Mouse (Mus musculus): ENCODE measurements around the gene Yaf2. TPM values are rescaled to one million over a fixed set of nuclear protein-coding genes. Genes with fewer than 3 reads are reported as not detected.

Gene Yaf2
- total RNA-seq, 2 experiments from 2014 or later, result 22.9 to 28.2 TPM

DNA sequence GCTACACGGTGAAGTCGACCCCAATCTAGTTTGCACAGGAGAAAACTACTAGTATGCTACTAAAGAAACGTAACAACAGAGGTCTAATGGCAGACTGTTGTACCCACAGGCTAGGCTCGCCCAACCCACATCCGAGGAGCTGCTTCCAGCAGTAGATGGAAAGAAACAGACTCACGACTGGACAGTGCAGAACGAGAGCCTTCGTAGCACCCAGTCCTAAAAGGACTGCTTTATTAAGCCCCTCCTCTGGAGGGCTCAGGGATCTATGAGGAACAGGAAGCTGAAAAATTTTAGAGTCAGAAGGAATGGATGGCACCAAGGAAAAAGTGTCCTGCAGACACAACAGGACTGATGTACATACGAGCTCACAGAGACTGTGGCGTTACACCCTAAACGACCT lies 42.3 kb downstream of the Yaf2 start:
- peak; percentile 15; the same call in 1 of the 2 replicates for ATAC-seq (replicated peaks; ENCODE audit: low FRiP score, low TSS enrichment, poor library complexity, severe bottlenecking)

DNA sequence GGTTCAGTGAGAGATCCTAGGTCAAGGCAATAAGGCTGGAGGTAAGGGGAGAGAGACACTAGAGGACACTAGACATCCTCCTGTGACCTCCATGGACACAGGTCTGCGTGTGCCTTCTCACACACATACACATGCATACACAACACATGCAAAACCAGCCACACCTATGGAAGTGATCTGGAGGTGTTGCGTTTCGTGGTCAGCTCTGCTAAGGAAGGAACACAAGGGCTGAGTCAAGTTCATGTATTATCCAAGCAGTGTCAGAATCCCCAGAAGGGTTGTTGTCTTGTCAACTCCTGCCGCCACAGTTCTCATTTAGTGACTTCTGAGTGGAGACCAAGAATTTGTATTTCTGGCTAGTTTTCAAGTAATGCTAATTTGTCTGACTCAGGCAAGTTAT lies 48.4 kb downstream of the Yaf2 start:
- ATAC-seq (replicated peaks; ENCODE audit: low FRiP score, low TSS enrichment, poor library complexity, severe bottlenecking), result no peak

DNA sequence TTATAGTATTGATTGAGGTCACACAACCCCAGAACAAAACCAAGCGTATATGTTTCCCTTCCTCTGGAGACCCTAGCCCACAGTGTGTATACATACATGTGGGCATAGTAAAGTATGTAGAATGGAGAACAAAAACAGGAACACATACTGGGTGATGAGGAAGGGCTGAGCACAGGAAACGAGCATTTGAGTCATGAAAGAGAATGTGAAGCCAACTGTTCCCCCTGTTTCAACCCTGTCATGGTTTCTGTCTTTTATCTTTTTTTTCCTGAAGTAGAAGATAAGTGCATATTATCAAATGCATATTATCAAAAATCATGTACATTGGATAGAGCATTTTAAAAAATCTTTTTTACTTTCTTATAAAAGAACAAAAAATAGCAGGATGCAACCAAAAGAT lies 49.1 kb downstream of the Yaf2 start:
- no peak for ATAC-seq (replicated peaks; ENCODE audit: low FRiP score, low TSS enrichment, poor library complexity, severe bottlenecking)

DNA sequence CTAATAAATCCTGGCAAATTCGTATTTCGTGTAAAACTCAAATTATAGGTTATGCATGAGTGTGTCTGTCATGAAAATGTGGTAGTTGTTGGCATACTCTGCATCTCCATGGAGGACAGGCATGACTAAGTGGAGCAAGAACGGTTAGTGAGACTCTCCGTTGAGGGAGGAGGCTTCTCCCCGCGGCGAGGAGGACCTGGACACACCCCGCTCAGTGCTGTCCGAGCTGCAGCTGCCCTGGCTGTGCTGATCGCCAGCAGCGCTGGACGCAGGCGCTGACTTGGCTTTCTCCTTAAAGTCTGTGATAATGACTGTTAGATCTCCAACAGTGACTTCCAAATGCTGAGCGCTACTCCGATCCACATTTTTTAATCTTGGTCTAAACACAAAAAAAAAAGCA lies 51.5 kb downstream of the Yaf2 start:
- no peak for ATAC-seq (replicated peaks; ENCODE audit: low FRiP score, low TSS enrichment, poor library complexity, severe bottlenecking)

DNA sequence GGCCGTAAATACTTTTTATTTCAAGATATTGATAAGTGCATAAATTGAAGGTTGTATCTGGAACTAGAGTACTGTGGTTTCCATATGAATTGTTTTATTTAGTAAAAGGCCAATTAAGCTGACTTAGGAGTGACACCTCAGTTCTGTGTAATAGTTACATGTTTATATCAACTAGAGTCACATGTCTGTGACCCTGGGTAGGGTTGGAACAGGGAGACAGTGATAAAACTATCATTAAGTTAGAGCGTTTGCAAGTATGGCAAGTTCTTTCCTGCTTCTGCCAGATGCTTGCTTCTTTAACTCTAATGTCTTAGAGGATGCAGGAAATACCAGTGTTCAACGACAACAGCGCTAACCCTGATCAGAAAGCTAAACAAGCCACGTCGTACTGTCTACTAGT lies 52.4 kb downstream of the Yaf2 start:
- ATAC-seq (replicated peaks; ENCODE audit: low FRiP score, low TSS enrichment, poor library complexity, severe bottlenecking), result peak; percentile 83

DNA sequence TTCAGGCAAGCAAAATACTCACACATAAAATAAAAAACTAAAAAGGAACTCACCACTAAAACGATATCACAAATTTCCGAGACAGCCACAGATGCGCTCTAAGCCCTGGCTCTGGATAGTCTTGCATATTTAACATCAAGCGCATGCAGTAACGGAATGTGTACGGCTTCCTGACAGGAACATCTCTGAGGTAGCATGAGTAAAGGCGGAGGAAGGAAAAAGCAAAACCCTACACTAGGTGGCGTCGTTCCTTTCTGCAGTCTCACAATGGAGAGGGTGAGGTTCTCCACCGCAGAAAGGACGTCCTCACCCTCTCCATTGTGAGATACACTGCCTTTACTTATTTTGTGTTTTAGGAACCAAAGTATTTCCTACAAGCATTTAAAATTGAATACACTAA lies 53.4 kb downstream of the Yaf2 start:
- peak; percentile 73 for ATAC-seq (replicated peaks; ENCODE audit: low FRiP score, low TSS enrichment, poor library complexity, severe bottlenecking)

DNA sequence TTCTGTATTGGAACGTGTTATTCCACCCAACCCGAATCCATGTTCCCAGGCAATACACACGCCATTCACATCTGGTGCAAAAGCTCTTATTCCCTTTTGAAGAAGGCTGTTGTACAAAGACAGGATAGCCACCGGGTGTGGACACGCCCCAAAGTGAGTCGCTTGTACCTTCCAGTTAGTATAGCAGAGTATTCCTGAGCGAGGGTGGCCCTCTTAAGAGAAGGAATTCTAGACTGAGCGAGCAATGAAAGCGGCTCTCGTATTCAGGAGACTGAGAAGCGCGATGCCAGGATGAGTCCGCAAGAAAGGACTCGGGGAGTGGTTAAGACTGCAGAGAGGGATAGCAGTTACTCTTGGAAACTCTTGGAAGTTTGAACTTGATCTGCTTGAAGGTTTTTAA lies 60.5 kb downstream of the Yaf2 start:
- ATAC-seq (replicated peaks; ENCODE audit: low FRiP score, low TSS enrichment, poor library complexity, severe bottlenecking), result peak; percentile 22; the same call in 1 of the 2 replicates

DNA sequence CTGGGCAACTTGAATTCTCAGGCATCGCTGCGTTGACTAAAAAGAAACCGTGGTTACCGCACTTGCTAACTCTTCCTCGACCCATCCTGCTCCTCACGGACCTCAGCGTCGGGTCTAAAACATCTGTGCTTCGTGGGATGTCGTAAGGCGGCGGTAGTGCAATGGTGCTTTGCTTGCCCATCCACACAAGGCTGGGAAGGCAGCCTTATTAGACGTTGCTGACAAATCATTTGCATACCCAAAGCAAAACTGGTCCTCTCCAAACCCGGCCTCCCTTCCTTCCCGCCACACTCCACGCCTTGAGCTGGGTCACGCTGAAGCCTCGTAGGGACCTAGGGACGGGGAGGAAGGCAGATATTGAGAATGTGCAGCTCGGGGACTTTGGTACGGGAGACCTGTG lies 61.1 kb downstream of the Yaf2 start:
- ATAC-seq (replicated peaks; ENCODE audit: low FRiP score, low TSS enrichment, poor library complexity, severe bottlenecking), result peak; percentile 62

DNA sequence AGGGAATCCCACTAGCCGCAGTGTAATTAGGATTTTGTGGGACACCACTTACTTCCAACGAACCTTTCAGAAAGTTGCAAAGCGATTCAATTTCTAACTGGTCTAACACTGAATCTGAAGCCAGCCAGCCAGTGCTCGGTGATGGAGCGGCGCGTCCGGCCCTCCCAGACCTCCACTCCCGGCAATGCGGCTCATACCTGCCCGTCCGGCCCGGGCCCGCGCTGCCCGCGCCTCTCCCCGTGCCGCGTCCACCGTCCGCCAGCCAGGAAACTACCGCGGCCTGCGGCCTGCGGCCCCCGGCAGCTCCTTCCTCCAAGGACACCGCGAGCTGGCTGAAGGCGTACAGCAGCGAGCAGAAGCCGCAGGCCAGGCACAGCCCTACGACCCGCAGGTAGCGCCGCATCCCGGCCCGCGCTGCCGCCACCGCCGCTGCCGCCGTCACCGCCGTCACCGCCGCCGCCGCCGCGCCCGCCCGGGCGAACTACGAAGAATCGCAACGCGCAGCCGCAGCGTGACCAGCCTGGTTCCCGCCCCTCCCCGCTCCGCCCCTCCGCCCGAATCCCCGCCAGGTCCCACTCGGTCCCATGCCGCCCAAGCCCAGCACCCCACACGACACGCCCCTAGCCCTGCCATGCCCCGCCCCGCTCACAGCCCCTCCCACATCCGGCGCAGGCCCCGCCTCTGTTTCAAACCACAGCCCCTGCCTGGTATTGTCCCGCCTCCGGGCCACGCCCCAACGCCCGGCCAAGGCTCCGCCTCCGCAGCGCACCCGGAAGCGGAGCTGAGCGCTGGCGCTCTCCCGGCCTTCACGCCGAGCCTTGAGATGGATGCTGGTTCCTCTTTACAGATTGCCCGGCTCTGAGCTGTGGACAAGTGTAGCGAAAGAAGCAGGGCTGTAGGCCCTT lies 61.8 kb downstream of the Yaf2 start, which contains the start of gene Gxylt1:
TSS of gene Gxylt1 (minus strand) at position 501 of the 905 bp plus-strand sequence.
- ATAC-seq (replicated peaks; ENCODE audit: low FRiP score, low TSS enrichment, poor library complexity, severe bottlenecking), result peak; percentile 89

DNA sequence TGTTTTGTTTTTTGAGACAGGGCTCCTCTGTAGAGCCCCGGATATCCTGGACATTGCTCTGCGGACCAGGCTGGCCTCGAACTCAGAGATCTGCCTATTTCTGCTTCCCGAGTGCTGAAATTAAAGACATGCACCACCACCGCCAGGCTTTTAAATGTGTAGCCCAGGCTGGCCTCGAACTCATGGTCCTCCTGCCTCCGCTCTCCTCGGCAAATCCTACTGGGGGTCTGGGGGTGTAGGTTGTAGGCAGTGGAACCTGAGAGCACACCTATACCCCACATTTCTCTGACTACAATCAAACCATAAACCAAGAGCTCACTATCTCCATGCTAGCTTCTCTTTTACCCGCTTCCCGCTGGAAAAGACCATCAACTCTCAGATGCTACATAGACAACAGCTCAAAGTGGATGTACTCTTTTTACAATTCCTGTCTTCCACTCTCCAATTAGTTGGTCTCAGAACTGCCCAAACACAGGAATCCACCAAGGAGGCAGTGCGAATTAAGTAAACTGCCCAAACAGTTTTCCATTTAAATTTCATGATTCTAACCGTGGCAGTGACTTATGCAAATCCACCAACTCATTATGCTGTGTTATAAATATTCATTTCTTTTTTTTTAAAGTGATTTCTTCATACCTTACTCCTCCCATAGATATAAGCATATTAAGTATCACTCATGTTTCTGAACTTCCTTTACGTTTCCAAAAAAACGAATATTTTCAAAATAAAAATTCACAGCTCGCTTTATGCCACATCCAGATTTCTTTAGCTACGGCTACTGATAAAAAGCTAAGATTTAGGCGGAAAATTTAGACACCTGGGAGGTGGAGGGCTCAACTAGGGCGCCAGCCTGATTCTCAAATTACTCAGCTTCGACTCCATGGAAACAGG lies 62.7 kb downstream of the Yaf2 start:
- ATAC-seq (replicated peaks; ENCODE audit: low FRiP score, low TSS enrichment, poor library complexity, severe bottlenecking), result no peak

DNA sequence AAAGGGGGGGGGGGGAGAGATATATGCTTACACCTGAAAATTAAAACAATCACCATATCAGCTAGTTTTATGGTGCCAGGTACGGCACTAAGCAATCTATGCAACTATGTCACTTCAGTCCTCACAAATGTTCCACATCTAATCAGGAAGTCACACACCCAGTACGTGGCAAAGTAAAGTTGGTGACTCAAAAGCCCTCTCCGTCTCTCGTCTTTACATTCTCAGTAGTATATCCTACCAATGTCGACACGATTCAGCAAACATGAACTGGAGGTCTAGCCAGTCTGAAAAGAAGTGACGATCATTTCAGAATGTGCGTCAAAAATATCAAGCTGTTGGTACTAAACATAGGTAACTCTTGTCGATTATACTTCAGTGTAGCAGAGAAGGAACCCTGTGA lies 63.8 kb downstream of the Yaf2 start:
- no peak for ATAC-seq (replicated peaks; ENCODE audit: low FRiP score, low TSS enrichment, poor library complexity, severe bottlenecking)

DNA sequence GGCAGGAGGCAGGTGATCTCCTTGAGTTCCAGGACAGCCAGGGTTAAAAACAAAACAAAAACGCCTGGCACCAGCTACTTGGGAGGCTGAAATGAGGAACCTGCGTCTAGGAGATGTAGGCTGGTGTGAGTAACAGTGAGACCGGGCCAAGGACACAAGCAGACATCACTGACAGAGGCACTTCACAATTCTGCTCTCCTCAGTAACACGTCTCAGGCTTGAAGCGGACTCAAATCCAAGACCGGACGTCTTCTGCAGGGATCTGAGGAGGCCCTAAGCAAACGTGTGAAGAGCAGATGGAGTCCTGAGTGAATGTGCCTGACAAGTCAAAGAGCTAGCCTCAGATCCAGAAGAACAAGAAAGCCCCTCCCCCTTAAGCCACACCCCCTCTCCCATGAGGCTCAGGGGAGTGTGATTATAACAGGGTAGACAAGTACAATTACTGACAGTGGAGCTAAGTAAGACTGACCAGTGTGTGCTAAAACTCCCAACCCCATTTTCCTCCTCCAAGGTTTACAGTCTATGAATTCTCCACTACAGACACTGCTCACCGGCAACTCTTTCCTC lies 66.4 kb downstream of the Yaf2 start:
- no peak for ATAC-seq (replicated peaks; ENCODE audit: low FRiP score, low TSS enrichment, poor library complexity, severe bottlenecking)

DNA sequence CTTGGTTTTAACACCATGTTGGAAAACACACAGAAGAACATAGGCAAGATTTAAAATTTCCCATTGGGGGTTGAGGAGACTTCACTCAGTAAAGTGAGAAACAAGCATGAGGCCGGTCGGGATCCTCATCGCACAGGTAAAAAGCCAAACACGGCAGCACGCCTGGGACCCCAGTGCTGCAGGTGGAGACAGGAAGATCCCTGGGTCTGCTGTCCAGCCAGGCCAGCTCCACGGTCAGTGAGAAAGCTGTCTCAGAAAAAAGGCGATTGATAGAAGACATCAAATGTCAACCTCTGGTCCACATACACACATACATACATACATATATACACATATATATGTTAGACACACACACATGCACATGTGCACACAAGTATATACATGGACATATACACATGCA lies 67.2 kb downstream of the Yaf2 start:
- ATAC-seq (replicated peaks; ENCODE audit: low FRiP score, low TSS enrichment, poor library complexity, severe bottlenecking), result no peak

DNA sequence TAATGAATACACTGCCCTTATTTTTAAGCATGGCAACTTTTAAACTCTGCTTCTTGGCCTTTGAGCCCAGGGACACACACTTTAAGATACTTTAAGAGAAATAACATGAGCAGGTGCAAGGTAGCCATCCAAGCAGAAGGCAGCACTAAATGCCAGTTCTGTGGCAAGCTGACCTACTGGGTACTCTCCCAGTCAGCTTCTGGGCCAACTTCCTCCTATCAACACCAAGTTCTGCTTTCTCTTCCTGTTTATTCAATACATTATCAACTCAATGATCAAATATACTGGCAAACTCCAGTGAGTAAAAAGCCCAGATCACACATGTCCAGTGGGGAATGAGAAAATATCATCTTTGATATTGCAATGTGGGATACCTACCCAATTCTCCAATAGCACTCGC lies 68.7 kb downstream of the Yaf2 start:
- ATAC-seq (replicated peaks; ENCODE audit: low FRiP score, low TSS enrichment, poor library complexity, severe bottlenecking), result no peak

DNA sequence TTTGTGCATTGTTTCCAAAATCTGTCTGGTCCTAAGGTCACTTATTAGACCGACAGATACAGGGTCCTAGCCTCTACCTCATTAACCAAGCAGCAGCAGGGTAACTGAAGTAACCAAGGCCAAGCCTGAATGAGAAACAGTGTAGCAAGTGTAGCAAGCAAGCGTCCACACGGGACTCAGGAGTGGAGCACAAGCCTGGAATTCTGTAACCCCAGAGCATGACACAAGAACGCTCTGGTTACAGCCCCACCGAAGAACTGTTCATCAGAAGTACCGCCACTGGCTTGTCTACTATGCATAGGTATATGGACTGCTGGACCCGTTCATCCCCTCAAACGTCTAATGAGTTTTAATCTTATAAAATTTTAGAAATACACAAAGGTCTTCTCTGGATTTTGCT lies 69.3 kb downstream of the Yaf2 start:
- ATAC-seq (replicated peaks; ENCODE audit: low FRiP score, low TSS enrichment, poor library complexity, severe bottlenecking), result no peak

DNA sequence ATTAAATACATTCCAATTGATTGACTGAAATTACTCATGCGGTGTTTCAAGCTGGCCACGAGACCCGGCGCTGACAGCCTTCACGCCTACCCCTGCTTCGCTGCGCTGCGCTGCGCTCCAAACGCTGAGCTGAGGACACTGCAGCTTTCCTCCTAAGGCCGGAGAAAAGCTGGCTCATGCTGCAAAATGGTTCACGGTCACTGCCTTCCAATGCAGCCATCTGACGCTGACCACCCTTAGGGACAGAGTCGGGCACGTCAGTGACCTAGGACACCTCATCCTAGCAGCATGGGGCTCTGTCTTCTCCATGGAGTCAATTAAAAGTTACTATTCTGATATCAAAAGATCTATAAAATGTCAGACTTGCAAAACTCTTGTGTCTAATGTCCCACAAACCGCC lies 70.4 kb downstream of the Yaf2 start:
- no peak for ATAC-seq (replicated peaks; ENCODE audit: low FRiP score, low TSS enrichment, poor library complexity, severe bottlenecking)

DNA sequence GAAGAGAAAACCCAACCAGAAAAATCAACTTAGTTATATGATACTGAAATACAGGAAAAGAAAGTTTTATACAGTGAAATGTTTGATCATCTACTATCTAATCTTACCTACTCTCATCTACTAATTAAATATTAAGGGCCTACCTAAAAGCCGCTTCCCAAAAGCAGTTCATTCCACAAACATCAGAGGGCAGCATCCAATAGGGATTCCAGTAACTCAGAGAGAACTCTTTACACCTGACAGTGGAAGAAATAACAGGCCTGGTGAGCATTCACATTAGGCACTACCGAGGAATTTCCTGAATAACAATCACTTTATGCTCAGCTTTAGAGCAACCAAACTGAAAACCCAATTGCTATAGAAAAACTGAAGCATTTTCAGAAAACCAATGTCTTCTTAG lies 71.0 kb downstream of the Yaf2 start:
- no peak for ATAC-seq (replicated peaks; ENCODE audit: low FRiP score, low TSS enrichment, poor library complexity, severe bottlenecking)

DNA sequence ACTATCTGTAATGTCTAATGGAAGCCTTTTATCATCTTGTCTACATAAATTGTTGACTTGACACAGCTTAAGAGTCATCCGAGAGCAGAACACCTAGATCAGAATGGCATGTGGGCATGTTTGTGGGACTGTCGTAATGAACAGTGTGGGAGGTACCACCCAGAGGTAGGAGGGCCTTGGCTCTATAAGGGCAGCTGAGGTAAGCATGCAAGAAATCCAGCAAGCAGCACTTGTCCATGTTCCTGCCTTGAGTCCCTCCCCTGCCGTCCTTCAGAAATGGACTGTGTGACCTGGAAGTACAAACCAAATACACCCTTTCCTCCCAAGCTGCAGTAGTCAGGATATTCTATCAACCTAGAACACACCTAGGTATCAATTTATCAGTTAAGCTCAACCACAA lies 71.5 kb downstream of the Yaf2 start:
- ATAC-seq (replicated peaks; ENCODE audit: low FRiP score, low TSS enrichment, poor library complexity, severe bottlenecking), result no peak

DNA sequence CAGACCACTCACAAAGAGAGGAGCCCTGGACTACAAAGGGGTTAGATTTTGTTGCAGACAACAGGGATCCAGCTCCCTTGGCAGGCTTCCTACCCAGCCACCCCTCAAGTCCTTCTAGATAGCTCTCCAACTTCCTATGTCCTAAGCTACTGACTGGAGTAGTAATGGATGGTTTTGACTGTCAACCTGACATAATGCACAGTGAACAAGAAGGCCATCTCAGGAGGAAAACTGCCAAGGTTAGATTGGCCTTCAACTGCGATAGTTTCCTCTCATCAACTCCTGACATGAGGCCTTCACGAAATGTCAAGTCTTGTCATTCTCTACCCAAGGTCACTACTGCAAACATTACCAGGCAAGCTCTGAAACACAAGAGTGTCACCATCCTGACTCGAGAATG lies 72.5 kb downstream of the Yaf2 start:
- ATAC-seq (replicated peaks; ENCODE audit: low FRiP score, low TSS enrichment, poor library complexity, severe bottlenecking), result no peak

DNA sequence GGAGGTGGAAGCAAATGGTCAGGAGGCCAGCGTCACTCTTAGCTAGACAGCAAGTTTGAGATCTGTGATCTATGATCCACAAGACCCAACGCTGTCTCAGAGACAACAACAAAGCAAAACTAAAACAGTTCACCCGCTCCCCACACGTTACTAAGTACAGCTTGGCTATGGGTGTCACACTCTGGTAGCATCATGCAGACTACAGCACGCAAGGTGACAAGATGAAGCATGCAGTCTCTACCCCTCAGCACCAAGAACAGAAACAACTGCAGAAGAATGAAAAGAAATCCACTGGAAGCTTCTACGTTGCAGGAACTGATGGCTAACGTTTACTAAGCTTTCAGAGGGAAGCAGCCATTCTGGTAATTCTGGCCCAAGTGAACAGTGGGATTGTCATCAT lies 73.2 kb downstream of the Yaf2 start:
- no peak for ATAC-seq (replicated peaks; ENCODE audit: low FRiP score, low TSS enrichment, poor library complexity, severe bottlenecking)
